Mouse (Mus musculus) stomach, embryonic 14.5 days (tissue): ENCODE data around the gene Magi1. TPM values are rescaled to one million over a fixed set of nuclear protein-coding genes. Genes with fewer than 3 reads are reported as not detected.
A peak's percentile ranks its signal among the peaks of the same experiment; 100 is the strongest.

Experiments used
- ATAC-seq: fragments of 200-750 bp; cut with Nextera tagmentation; 2 replicates; pipeline ENCODE4 v1.8.0; 2017; ENCODE audit warnings: low read depth, moderate TSS enrichment; ENCODE audit not compliant: insufficient number of reproducible peaks, insufficient read depth, low FRiP score
- H3K27ac ChIP-seq: fragments of 300-500 bp; sonication (generic); 2 replicates; pipeline ENCODE4 v1.5.1; 2014; ENCODE audit warnings: mild to moderate bottlenecking, low read length, moderate library complexity, mixed read lengths
- H3K27me3 ChIP-seq: fragments of 300-500 bp; sonication (generic); 2 replicates; pipeline ENCODE4 v1.6.1; 2014; ENCODE audit warnings: low read length, control low read depth, mixed read lengths; ENCODE audit not compliant: control insufficient read depth, insufficient read depth
- H3K36me3 ChIP-seq: fragments of 300-500 bp; sonication (generic); 2 replicates; pipeline ENCODE4 v1.6.1; 2014; ENCODE audit warnings: mild to moderate bottlenecking, control low read depth, low read length, moderate library complexity, mixed read lengths; ENCODE audit not compliant: control insufficient read depth, insufficient read depth
- H3K4me1 ChIP-seq: fragments of 300-500 bp; sonication (generic); 2 replicates; pipeline ENCODE4 v1.6.1; 2014; ENCODE audit warnings: low read length, control low read depth, mixed read lengths; ENCODE audit not compliant: control insufficient read depth, insufficient read depth
- H3K4me2 ChIP-seq: fragments of 300-500 bp; sonication (generic); replicated peaks from 2 replicates; pipeline ENCODE4 v1.6.1; 2014; ENCODE audit warnings: low read depth, low read length, control low read depth
- H3K4me3 ChIP-seq: fragments of 300-500 bp; sonication (generic); 2 replicates; pipeline ENCODE4 v1.5.1; 2014; ENCODE audit warnings: low read depth, low read length, control low read depth
- H3K9ac ChIP-seq: fragments of 300-500 bp; sonication (generic); replicated peaks from 2 replicates; pipeline ENCODE4 v1.6.1; 2014; ENCODE audit warnings: low read depth, mild to moderate bottlenecking, control low read depth, low read length, moderate library complexity, mixed read lengths
- H3K9me3 ChIP-seq: fragments of 300-500 bp; sonication (generic); 2 replicates; pipeline ENCODE4 v1.6.1; 2016; ENCODE audit warnings: low read depth, low read length, control low read depth; ENCODE audit not compliant: control insufficient read depth
- WGBS: fragments of 180-500 bp; shearing (Covaris S2); extraction: QIAGEN DNeasy Blood & Tissue Kit; methylation state at CpG from one replicate; pipeline ENCODE4 v1.1.7; 2014; 5-methylcytosine and 5-hydroxymethylcytosine counted together
- polyA plus RNA-seq: library from polyadenylated mRNA; unstranded; fragments of >200 nt; fragmentation: Nextera tagmentation; extraction: Ambion mirVana; gene quantifications from 2 replicates; pipeline ENCODE4 v1.2.1, GENCODE M21; 2014

Gene Magi1
- polyA plus RNA-seq, 1 experiment from 2014 or later: 15.0 TPM

DNA sequence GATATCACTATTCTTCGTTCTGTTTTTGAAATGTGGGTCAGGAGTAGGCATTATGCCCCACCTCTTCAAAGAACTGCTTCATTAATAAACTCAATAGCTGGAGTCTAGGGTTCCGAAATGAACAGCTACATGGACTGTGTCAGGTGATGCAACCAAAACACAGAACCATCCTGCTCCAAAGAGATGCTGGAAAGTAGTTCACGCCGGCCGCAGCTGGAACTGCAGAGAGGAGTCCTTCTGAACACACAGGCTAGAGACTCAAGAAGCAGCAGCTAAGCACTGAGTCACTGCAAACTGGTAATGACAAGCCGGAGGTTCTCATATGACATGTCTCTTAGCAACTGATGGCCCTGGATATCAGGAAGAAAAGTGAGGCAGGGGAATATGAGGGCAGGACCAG, 57.5 kb downstream of the Magi1 start:
- H3K4me1 ChIP-seq: peaks cover 29% of the 10 kb centered on the region
- no peak for ATAC-seq

GRCm38 (mm10) chr6:94225832-94226231, 57.9 kb downstream of the Magi1 start:
- WGBS: 42% methylated on average over 3 of the region's 3 CpGs
- no peak overlapping the region for H3K9ac ChIP-seq
- no peak overlapping the region for H3K4me2 ChIP-seq
- H3K4me1 ChIP-seq: peaks cover 25% of the 10 kb centered on the region
- no peak overlapping the region for H3K4me3 ChIP-seq
- H3K27ac ChIP-seq: no peak overlapping the region
- H3K36me3 ChIP-seq: no peaks in the 10 kb centered on the region
- no peaks in the 10 kb centered on the region for H3K27me3 ChIP-seq
- ATAC-seq: no peak
- H3K9me3 ChIP-seq: no peaks in the 10 kb centered on the region

More for the DNA sequence above, 57.5 kb downstream of the Magi1 start:
- Histone ChIP-seq H3K27me3 (no peaks in the 10 kb centered on the region), H3K4me2 (no peak overlapping the region), H3K9ac (no peak overlapping the region), H3K36me3 (no peaks in the 10 kb centered on the region), H3K4me3 (no peak overlapping the region), H3K27ac (no peak overlapping the region), H3K9me3 (no peaks in the 10 kb centered on the region)
- WGBS: 65% methylated on average over 6 of the region's 6 CpGs

- Histone ChIP-seq H3K4me1 (peaks cover 21% of the 10 kb centered on the region), H3K9ac (no peak overlapping the region), H3K36me3 (no peaks in the 10 kb centered on the region), H3K4me2 (no peak overlapping the region), H3K9me3 (no peaks in the 10 kb centered on the region), H3K27me3 (no peaks in the 10 kb centered on the region), H3K27ac (no peak overlapping the region), H3K4me3 (no peak overlapping the region)
- 41% methylated on average over 6 of the region's 6 CpGs for WGBS
- ATAC-seq: no peak
Observed at GRCm38 (mm10) chr6:94225091-94225490, 58.6 kb downstream of the Magi1 start.

DNA sequence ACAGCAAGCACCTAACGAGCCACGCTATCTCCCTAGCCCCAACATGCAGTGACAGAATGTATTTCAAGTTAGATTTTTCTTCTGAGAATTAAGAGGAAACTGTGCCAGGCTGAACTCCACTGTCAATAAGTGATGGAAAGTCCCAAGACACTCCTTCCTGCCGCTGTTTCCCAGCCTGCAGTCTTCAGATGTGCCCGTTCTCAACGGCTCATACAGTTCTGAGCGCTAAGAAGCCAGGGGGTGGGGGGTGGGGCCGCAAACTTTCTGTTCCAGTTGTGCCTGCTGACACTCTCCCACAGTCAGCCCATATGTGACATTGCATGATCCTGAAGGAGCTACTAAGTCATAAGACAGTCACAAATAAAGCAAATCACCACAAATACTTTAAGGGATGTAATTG, 61.5 kb downstream of the Magi1 start:
- Histone ChIP-seq H3K36me3 (no peaks in the 10 kb centered on the region), H3K27ac (no peak overlapping the region), H3K27me3 (no peaks in the 10 kb centered on the region), H3K9me3 (no peaks in the 10 kb centered on the region), H3K4me1 (peaks cover 19% of the 10 kb centered on the region), H3K4me2 (no peak overlapping the region), H3K9ac (no peak overlapping the region), H3K4me3 (no peak overlapping the region)
- WGBS: 39% methylated on average over 7 of the region's 7 CpGs
- ATAC-seq: no peak

- peaks cover 19% of the 10 kb centered on the region for H3K4me1 ChIP-seq
- no peaks in the 10 kb centered on the region for H3K36me3 ChIP-seq
- H3K9me3 ChIP-seq: no peaks in the 10 kb centered on the region
- no peak overlapping the region for H3K27ac ChIP-seq
- 78% methylated on average over 6 of the region's 6 CpGs for WGBS
- H3K4me3 ChIP-seq: no peak overlapping the region
- no peak overlapping the region for H3K9ac ChIP-seq
- H3K4me2 ChIP-seq: no peak overlapping the region
- H3K27me3 ChIP-seq: no peaks in the 10 kb centered on the region
- no peak for ATAC-seq
Observed at GRCm38 (mm10) chr6:94221750-94222149, 62.0 kb downstream of the Magi1 start.

GRCm38 (mm10) chr6:94218076-94218475, 65.6 kb downstream of the Magi1 start:
- Histone ChIP-seq H3K27ac (no peak overlapping the region), H3K4me3 (no peak overlapping the region), H3K9ac (no peak overlapping the region), H3K27me3 (no peaks in the 10 kb centered on the region), H3K4me1 (peaks cover 7% of the 10 kb centered on the region; the same call in 1 of the 2 replicates), H3K9me3 (no peaks in the 10 kb centered on the region), H3K4me2 (no peak overlapping the region), H3K36me3 (no peaks in the 10 kb centered on the region)
- 70% methylated on average over 4 of the region's 4 CpGs for WGBS
- no peak for ATAC-seq

DNA sequence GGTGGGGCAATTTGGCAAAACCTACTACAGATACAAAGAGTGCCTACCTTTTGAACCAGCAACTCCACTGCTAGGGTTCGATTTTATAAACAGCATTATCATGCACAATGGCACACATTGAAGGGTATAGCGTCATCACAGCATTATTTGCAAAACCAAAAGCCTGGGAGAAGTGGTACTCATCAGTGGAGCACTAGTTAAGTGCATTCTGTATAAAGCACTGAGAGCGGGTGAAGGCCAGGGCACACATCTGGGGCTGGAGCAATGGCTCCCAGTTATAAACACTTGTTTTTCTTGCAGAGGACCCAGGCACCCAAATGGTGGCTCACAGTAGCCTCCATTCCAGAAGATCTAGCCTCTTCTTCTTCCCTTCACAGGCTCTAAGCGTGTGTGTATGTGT, 67.9 kb downstream of the Magi1 start:
- no peaks in the 10 kb centered on the region for H3K36me3 ChIP-seq
- H3K27ac ChIP-seq: no peak overlapping the region
- H3K9me3 ChIP-seq: no peaks in the 10 kb centered on the region
- ATAC-seq: no peak
- no peak overlapping the region for H3K4me2 ChIP-seq
- 88% methylated on average over 4 of the region's 4 CpGs for WGBS
- no peaks in the 10 kb centered on the region for H3K27me3 ChIP-seq
- 0 out of 2 replicates have a peak, but pooled peaks cover 7% of the 10 kb centered on the region for H3K4me1 ChIP-seq
- H3K9ac ChIP-seq: no peak overlapping the region
- H3K4me3 ChIP-seq: no peak overlapping the region

- ATAC-seq: no peak; the same call in 1 of the 2 replicates
- H3K9ac ChIP-seq: no peak overlapping the region
- H3K36me3 ChIP-seq: no peaks in the 10 kb centered on the region
- no peak overlapping the region for H3K27ac ChIP-seq
- H3K4me2 ChIP-seq: no peak overlapping the region
- H3K4me3 ChIP-seq: no peak overlapping the region
- H3K27me3 ChIP-seq: no peaks in the 10 kb centered on the region
- WGBS: 72% methylated on average over 7 of the region's 7 CpGs
- 0 out of 2 replicates have a peak, but pooled peaks cover 7% of the 10 kb centered on the region for H3K4me1 ChIP-seq
- H3K9me3 ChIP-seq: no peaks in the 10 kb centered on the region
Observed at GRCm38 (mm10) chr6:94214895-94215538, 68.7 kb downstream of the Magi1 start.

DNA sequence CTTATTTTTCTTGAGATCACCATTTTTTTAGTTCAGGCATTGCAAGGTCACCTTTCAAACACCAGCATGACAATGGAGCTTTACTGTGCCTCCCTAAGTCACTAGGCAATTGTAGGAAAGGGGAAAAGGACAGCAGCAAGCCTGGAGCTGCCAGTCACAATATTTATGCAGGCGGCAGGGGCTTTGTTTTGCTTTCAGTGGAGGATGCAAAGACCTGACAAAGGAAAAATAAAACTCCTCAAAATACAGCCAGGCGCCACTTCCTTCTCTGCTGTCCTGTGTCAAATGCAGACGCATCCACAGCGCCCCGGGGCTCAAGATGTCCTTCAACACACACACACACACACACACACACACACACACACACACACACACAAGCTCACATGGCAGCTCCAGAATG, 77.8 kb downstream of the Magi1 start:
- ATAC-seq: no peak

More for the DNA sequence above, 77.8 kb downstream of the Magi1 start:
- Histone ChIP-seq H3K27me3 (no peaks in the 10 kb centered on the region), H3K36me3 (no peaks in the 10 kb centered on the region), H3K4me3 (no peak overlapping the region), H3K4me1 (peaks cover 16% of the 10 kb centered on the region), H3K9me3 (no peaks in the 10 kb centered on the region), H3K9ac (no peak overlapping the region), H3K27ac (peak overlapping the region; percentile 8; the same call in 1 of the 2 replicates), H3K4me2 (no peak overlapping the region)
- 51% methylated on average over 5 of the region's 5 CpGs for WGBS
